Mouse (Mus musculus) cerebellum, adult 11 months (tissue): ENCODE results near the gene Actr8.
A peak's percentile ranks its signal among the peaks of the same experiment; 100 is the strongest.

Source experiments
- DNase-seq: peaks from one replicate; pipeline ENCODE4 v3.0.0; 2022

The Actr8 gene

GRCm38 (mm10) chr14:29978254-29979204 is at the start of gene Actr8:
Gene Actr8, plus strand, starts transcription at chr14:29978337.
- peak; percentile 92 for DNase-seq

GRCm38 (mm10) chr14:29928966-29929365 is 49.2 kb upstream of the Actr8 start:
- no peak for DNase-seq

GRCm38 (mm10) chr14:29935516-29935915 is 42.6 kb upstream of the Actr8 start:
- no peak for DNase-seq

- no peak for DNase-seq
These were observed 40.7 kb upstream of the Actr8 start for GRCm38 (mm10) chr14:29937466-29937865.

- DNase-seq: no peak
These were observed 38.4 kb upstream of the Actr8 start for GRCm38 (mm10) chr14:29939600-29940312.

GRCm38 (mm10) chr14:29940313-29940812 is 37.8 kb upstream of the Actr8 start:
- no peak for DNase-seq

GRCm38 (mm10) chr14:29940877-29941276 is 37.3 kb upstream of the Actr8 start:
- peak; percentile 35 for DNase-seq

- no peak for DNase-seq
These were observed 31.3 kb upstream of the Actr8 start for GRCm38 (mm10) chr14:29946761-29947309.

- DNase-seq: no peak
These were observed 27.3 kb upstream of the Actr8 start for GRCm38 (mm10) chr14:29950805-29951204.

- DNase-seq: no peak
These were observed 20.7 kb upstream of the Actr8 start for GRCm38 (mm10) chr14:29957393-29957792.

GRCm38 (mm10) chr14:29967611-29968010 is 10.5 kb upstream of the Actr8 start:
- DNase-seq: no peak

GRCm38 (mm10) chr14:29968075-29968821 is 9.9 kb upstream of the Actr8 start, which contains the start of gene Selenok:
Gene Selenok, plus strand, starts transcription at chr14:29968308.
- DNase-seq: peak; percentile 94

GRCm38 (mm10) chr14:29971446-29971845 is 6.7 kb upstream of the Actr8 start:
- DNase-seq: no peak

GRCm38 (mm10) chr14:29971993-29972392 is 6.1 kb upstream of the Actr8 start:
- DNase-seq: no peak

- DNase-seq: no peak
These were observed 1.2 kb upstream of the Actr8 start for GRCm38 (mm10) chr14:29976927-29977326.

GRCm38 (mm10) chr14:29980447-29981205 is 2.5 kb downstream of the Actr8 start:
- DNase-seq: no peak

GRCm38 (mm10) chr14:29986096-29986495 is 8.0 kb downstream of the Actr8 start:
- DNase-seq: no peak

- DNase-seq: no peak
These were observed 9.1 kb downstream of the Actr8 start for GRCm38 (mm10) chr14:29987276-29987675.

GRCm38 (mm10) chr14:29987739-29988138 is 9.6 kb downstream of the Actr8 start:
- DNase-seq: no peak

- no peak for DNase-seq
These were observed 10.2 kb downstream of the Actr8 start for GRCm38 (mm10) chr14:29988337-29988736.

GRCm38 (mm10) chr14:29994976-29995375 is 16.8 kb downstream of the Actr8 start:
- no peak for DNase-seq
